Mouse (Mus musculus) spleen, postnatal 4 days (tissue): ENCODE results near the gene Lce1f.

Source experiments
- DNase-seq, 2 experiments: peaks; one replicate each; pipeline ENCODE4 v3.0.0; 2022; ENCODE audit warnings: low spot score in 2 of 2

Gene Lce1f

GRCm38 (mm10) chr3:92720250-92720649 is at the start of gene Lce1f:
Gene Lce1f (minus strand): TSS chr3:92720350.
- no peak for DNase-seq

GRCm38 (mm10) chr3:92764965-92765364 is 44.8 kb upstream of the Lce1f start, which contains the start of gene Lce1h:
Gene Lce1h (minus strand): TSS chr3:92765065.
- no peak for DNase-seq

GRCm38 (mm10) chr3:92753197-92753596 is 33.0 kb upstream of the Lce1f start:
- no peak for DNase-seq

GRCm38 (mm10) chr3:92752238-92752637 is 32.1 kb upstream of the Lce1f start, which contains the start of gene Lce1g:
Gene Lce1g (minus strand): TSS chr3:92752338.
- no peak for DNase-seq

GRCm38 (mm10) chr3:92738996-92739395 is 18.8 kb upstream of the Lce1f start, which contains the start of gene Gm38119:
Gene Gm38119 (minus strand): TSS chr3:92739096.
- DNase-seq, result no peak

GRCm38 (mm10) chr3:92722631-92723030 is 2.5 kb upstream of the Lce1f start:
- no peak for DNase-seq

GRCm38 (mm10) chr3:92715122-92715521 is 5.0 kb downstream of the Lce1f start:
- no peak for DNase-seq

GRCm38 (mm10) chr3:92708974-92709373 is 11.2 kb downstream of the Lce1f start, which contains the start of gene Lce1e:
Gene Lce1e (minus strand): TSS chr3:92709074.
- no peak for DNase-seq

GRCm38 (mm10) chr3:92694613-92695012 is 25.5 kb downstream of the Lce1f start:
- no peak for DNase-seq

GRCm38 (mm10) chr3:92691688-92692087 is 28.5 kb downstream of the Lce1f start:
- DNase-seq, result no peak

- DNase-seq, result peak in 1 of 2 experiments; percentile 41
These were observed 31.0 kb downstream of the Lce1f start for GRCm38 (mm10) chr3:92689154-92689553.

GRCm38 (mm10) chr3:92687110-92687509 is 33.0 kb downstream of the Lce1f start, which contains the start of gene Lce1d:
Gene Lce1d (minus strand): TSS chr3:92687210.
- DNase-seq, result no peak

- DNase-seq, result no peak
These were observed 41.2 kb downstream of the Lce1f start, which contains the start of gene Lce1c for GRCm38 (mm10) chr3:92678947-92679346. Gene Lce1c (plus strand): TSS chr3:92679247.

- no peak for DNase-seq
These were observed 49.9 kb downstream of the Lce1f start, which contains the start of gene Lce1a2 for GRCm38 (mm10) chr3:92670215-92670614. Gene Lce1a2 (minus strand): TSS chr3:92670315.
